Mouse (Mus musculus): ENCODE data around the gene Serpina3k. TPM values are rescaled to one million over a fixed set of nuclear protein-coding genes. Genes with fewer than 3 reads are reported as not detected.

Gene Serpina3k
- 9,330 TPM for polyA plus RNA-seq (2014; fragmentation: Illumina TruSeq; extraction: RNeasy Lipid Tissue Mini Kit (QIAGEN cat#74804); ENCODE audit: low read depth, low replicate concordance)

DNA sequence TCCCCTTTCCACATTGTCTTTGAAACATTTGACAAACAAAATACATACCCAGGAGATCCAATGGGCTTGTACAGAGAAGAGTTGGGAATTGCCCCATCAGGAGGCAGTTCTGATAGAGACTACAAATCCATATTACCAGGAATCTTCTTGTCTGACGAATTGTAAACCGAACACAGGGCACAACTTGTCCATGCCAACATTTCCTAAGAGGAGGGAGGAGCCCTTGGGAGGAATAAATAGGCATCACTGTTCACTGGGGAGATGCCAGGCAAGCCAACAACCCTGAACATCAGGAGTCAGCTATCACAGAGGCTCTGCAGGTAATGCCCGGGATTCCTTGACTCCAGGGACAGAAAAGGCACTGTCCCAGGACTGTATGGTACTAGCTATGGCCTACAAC, at the start of gene Serpina3k, which contains the start of gene Serpina3m:
Gene Serpina3k (plus strand): TSS at position 261 of the 400 bp plus-strand sequence.
Gene Serpina3m (plus strand): TSS at position 261 of the 400 bp plus-strand sequence.

DNA sequence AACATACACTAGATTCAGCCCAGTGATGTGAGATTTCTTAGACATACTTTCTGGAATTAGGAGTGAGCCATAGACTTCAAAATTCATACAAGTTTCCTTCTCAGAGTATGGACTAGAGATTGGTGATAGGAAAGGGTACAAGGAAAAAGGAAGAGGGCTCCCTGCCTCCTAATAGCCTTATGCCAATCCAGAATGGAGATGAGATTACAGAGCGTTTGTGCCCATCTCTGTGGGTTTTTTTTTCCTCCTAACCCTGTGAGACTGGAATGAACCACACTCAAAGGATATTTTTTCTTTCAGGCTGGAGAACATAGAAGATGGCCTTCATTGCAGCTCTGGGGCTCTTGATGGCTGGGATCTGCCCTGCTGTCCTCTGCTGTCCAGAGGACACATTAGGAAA, 24.0 kb upstream of the Serpina3k start, which contains the start of gene Serpina3j:
Gene Serpina3j (plus strand): TSS at position 301 of the 400 bp plus-strand sequence.

Other genes with a start within 250 kb of the Serpina3k start
- not detected for gene Serpina5, start 237.4 kb upstream of the Serpina3k start, polyA plus RNA-seq (2014; fragmentation: Illumina TruSeq; extraction: RNeasy Lipid Tissue Mini Kit (QIAGEN cat#74804); ENCODE audit: low read depth, low replicate concordance)
- gene Serpina3a, start 225.8 kb upstream of the Serpina3k start, polyA plus RNA-seq (2014; fragmentation: Illumina TruSeq; extraction: RNeasy Lipid Tissue Mini Kit (QIAGEN cat#74804); ENCODE audit: low read depth, low replicate concordance), result not detected
- not detected for gene Serpina3b, start 210.5 kb upstream of the Serpina3k start, polyA plus RNA-seq (2014; fragmentation: Illumina TruSeq; extraction: RNeasy Lipid Tissue Mini Kit (QIAGEN cat#74804); ENCODE audit: low read depth, low replicate concordance)
- gene Serpina3c, start 184.6 kb upstream of the Serpina3k start, polyA plus RNA-seq (2014; fragmentation: Illumina TruSeq; extraction: RNeasy Lipid Tissue Mini Kit (QIAGEN cat#74804); ENCODE audit: low read depth, low replicate concordance), result not detected
- 3.5 TPM for gene Serpina3f, start 123.9 kb upstream of the Serpina3k start, polyA plus RNA-seq (2014; fragmentation: Illumina TruSeq; extraction: RNeasy Lipid Tissue Mini Kit (QIAGEN cat#74804); ENCODE audit: low read depth, low replicate concordance)
- gene Serpina3g, start 102.2 kb upstream of the Serpina3k start, polyA plus RNA-seq (2014; fragmentation: Illumina TruSeq; extraction: RNeasy Lipid Tissue Mini Kit (QIAGEN cat#74804); ENCODE audit: low read depth, low replicate concordance), result 7.4 TPM
- gene Serpina3i, start 75.4 kb upstream of the Serpina3k start, polyA plus RNA-seq (2014; fragmentation: Illumina TruSeq; extraction: RNeasy Lipid Tissue Mini Kit (QIAGEN cat#74804); ENCODE audit: low read depth, low replicate concordance), result not detected
- gene Serpina3j, start 23.9 kb upstream of the Serpina3k start, polyA plus RNA-seq (2014; fragmentation: Illumina TruSeq; extraction: RNeasy Lipid Tissue Mini Kit (QIAGEN cat#74804); ENCODE audit: low read depth, low replicate concordance), result not detected
- 471 TPM for gene Serpina3m, start within 50 bp of the Serpina3k start, polyA plus RNA-seq (2014; fragmentation: Illumina TruSeq; extraction: RNeasy Lipid Tissue Mini Kit (QIAGEN cat#74804); ENCODE audit: low read depth, low replicate concordance)
- gene Serpina3n, start 68.2 kb downstream of the Serpina3k start, polyA plus RNA-seq (2014; fragmentation: Illumina TruSeq; extraction: RNeasy Lipid Tissue Mini Kit (QIAGEN cat#74804); ENCODE audit: low read depth, low replicate concordance), result 136 TPM
- gene Gsc, start 134.8 kb downstream of the Serpina3k start, polyA plus RNA-seq (2014; fragmentation: Illumina TruSeq; extraction: RNeasy Lipid Tissue Mini Kit (QIAGEN cat#74804); ENCODE audit: low read depth, low replicate concordance), result not detected

Data from liver, adult 10 weeks (tissue).